Mouse (Mus musculus): ENCODE data around the gene Tcf19.

Gene Tcf19

GRCm38 (mm10) chr17:35516652-35517500 is at the start of gene Tcf19, which contains the start of gene Cchcr1:
Tcf19 (minus strand) TSS chr17:35516824.
Cchcr1 (plus strand) TSS chr17:35517100.
- peak; percentile 96 for DNase-seq (ENCODE audit: low spot score)

DNA sequence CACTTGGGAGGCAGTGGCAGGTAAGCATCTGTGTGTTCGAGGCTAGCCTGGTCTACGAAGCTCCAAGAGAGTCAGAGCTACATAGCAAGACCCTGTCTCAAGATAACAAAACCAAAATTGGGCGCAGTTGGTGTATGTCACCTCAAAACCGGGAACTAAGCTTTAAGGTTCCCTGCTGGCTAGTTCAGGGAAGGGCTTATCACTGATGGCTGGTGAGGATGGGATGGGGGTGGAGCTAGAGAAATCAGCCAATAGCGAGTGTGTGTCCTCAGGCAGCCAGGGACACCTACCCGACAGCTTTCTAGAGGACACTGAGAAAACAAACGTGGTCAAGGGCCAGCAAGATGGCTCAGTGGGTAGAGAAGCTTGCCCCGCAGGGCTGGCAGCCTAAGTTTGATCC is 41.6 kb upstream of the Tcf19 start:
- DNase-seq (ENCODE audit: low spot score): peak; percentile 1

DNA sequence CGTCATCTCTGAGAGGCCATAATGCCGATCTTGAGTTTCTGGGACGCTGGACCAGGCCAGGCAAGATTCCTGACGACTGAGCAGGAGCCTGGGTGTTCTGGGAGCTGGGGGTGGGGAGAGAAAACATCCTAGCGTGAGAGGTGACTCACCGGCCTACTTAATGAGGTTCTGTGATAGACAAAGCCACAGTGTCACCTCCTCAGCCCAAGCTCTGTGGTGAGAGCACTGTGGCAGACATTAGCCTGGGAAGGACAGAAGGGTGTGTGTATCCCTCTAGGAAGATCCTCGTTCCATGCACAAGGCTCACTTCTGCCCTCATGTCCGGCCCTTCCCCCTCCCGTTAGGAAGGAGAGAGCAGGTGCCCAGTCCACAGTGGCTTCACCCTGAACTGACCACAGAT is 40.7 kb upstream of the Tcf19 start:
- DNase-seq (ENCODE audit: low spot score): peak; percentile 7

DNA sequence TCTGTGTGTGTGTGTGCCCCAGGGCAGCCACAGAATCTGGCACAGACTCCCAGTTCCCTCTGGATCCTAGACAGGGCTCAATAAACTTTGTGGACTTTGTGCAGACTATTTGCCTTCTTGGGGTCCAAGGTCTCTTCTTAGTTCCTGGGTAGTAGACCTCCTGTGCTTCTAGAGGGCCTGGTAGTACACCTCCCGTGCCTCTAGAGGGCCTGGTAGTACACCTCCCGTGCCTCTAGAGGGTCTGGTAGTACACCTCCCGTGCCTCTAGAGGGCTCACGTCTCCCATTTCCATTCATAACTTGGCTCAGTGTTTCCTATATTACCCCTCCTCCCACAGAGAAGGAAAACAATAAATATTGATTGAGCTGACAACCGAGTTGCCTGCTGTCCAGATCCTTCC is 40.2 kb upstream of the Tcf19 start:
- DNase-seq (ENCODE audit: low spot score): peak; percentile 38

DNA sequence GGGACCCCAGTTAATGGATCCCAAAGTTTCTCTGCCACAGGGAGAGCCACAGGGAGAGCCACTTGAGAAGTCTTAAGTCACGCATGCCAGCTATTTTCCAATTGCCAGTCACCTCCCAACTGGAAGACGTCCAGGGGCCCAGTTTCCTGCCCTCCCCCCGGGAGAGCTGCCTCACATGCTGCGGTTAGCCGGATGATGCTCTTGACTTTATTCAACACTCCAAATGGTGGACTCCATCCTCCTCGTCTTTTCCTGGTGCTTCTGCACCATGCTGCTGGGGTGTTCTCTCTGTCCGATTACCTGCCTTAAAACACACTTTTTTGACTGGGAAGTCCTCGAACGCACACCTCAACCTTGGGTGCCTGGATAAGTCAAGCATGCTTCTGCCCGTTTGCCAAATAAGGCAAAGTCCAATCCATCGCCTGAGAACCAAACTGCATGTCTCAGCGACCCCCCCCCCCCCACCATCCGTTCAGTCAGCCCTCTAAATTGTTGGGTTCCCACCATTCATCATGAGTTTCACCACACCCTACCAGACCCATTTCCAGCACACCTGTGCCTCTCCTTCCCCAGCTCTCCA is 39.7 kb upstream of the Tcf19 start:
- DNase-seq (ENCODE audit: low spot score): no peak

DNA sequence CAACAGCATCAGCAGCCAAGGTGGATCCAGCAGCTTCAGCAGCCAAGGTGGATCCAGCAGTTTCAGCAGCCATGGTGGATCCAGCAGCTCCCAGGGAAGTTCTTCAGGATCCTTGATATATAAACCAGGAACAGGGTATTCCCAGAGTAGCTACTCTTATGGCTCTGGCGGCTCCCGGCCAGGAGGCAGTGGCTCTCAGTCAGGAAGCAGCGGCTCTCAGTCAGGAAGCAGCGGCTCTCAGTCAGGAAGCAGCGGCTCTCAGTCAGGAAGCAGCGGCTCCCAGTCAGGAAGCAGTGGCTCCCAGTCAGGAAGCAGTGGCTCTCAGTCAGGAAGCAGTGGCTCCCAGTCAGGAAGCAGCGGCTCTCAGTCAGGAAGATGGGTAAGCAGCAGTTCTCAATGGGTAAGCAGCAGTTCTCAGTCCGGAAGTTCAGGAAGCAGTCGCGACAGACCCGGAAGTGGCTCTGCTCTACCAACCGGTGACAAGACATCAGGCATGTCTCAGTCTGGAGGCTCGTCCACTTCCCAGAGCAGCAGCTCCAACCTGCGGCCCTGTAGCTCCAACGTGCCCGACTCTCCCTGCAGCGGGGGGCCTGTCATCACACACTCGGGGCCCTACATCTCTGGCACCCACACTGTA is 38.3 kb upstream of the Tcf19 start:
- no peak for DNase-seq (ENCODE audit: low spot score)

GRCm38 (mm10) chr17:35554321-35554720 is 37.7 kb upstream of the Tcf19 start:
- no peak for DNase-seq (ENCODE audit: low spot score)

- no peak for DNase-seq (ENCODE audit: low spot score)
These were observed 35.3 kb upstream of the Tcf19 start, which contains the start of gene Cdsn for GRCm38 (mm10) chr17:35551881-35552414. Cdsn (plus strand) TSS chr17:35552128.

GRCm38 (mm10) chr17:35550871-35551270 is 34.2 kb upstream of the Tcf19 start:
- DNase-seq (ENCODE audit: low spot score): peak; percentile 32

DNA sequence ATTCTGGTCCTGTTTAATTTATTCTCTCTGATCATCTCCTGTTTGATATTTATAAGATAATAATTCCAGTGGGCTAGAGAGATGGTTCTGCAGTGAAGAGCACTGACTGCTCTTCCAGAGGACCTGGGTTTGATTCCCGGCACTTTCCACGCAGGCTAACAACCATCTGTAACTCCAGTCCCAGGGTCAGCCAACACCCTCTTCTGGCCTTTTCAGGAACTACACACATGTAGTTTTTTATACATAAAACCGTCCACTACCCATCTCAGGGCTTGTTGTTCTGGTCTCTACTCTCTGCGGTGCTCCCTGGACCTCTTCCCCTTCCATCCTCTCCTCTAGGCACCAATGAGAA is 33.5 kb upstream of the Tcf19 start:
- no peak for DNase-seq (ENCODE audit: low spot score)

DNA sequence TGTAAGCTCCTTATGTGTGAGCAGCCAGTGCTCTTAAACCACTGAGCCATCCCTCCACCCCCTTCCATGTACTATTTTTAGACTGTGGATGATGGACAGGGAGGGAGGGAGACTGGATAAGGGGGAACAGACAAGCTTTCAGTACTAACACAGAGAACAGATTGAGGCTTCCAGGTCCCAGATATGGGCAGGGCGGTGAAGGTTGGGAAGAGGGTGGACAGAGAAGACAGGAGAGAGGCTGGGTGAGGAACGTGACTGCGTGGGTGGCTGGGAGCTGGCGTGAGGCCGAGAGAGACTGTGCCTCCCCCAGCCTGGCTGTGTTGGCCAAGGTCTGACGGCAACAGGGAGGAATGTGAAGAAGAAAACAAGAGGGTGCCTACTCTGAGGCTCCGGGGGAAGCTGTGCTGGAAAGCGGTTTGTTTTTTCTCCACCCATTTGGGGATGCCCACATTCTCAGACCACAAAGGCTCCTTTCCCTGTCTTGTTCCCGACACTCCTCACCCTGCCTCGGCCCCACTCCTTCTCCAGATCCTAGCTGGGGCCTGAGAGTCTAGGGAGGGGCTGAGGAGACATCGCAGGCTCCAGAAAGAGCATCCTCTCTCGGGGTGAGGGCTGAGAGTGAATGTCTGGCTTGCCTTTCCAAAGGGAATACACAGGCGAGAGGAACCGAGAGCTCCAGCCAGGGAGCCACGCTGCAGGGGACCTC is 33.0 kb upstream of the Tcf19 start:
- DNase-seq (ENCODE audit: low spot score): peak; percentile 90

GRCm38 (mm10) chr17:35548636-35549035 is 32.0 kb upstream of the Tcf19 start:
- no peak for DNase-seq (ENCODE audit: low spot score)

DNA sequence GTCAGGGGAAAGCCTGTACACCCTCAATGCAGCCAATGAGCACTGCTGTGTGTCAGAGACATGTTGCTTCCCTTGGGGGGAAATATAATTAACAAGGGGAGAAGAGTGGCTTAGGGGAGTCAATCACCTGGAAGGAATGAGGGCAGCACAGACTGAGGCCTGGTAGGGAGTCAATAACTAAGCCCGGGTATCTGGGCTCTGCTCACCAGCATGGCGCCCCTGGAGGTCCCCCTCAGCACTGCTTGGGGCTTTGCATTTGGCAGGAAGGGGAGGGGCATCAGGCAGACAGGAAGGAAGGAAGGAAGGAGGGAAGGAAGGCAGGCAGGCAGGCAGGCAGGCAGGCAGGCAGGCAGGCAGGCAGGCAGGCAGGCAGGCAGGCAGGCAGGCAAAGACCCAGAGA is 30.8 kb upstream of the Tcf19 start:
- DNase-seq (ENCODE audit: low spot score): no peak

DNA sequence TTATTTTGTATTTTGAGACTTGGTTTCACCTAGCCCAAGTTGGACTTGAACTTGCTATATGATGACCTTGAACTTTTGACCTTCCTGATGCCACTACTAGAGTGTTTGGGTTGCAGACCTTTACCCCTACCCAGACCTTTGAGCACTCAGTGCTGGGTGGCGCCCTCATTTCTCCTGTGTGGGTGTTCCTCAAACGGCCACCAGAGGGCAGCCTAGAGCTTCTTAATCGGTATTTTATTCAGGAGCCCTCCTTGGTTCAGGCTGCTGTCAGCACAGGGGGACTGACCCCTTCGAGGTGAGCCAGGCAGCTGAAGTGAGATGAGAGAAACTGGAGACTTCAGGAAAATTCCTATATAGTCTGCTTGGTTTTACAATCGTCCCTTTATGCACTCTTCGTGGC is 28.1 kb upstream of the Tcf19 start:
- DNase-seq (ENCODE audit: low spot score): peak; percentile 54

GRCm38 (mm10) chr17:35544001-35544400 is 27.4 kb upstream of the Tcf19 start:
- no peak for DNase-seq (ENCODE audit: low spot score)

DNA sequence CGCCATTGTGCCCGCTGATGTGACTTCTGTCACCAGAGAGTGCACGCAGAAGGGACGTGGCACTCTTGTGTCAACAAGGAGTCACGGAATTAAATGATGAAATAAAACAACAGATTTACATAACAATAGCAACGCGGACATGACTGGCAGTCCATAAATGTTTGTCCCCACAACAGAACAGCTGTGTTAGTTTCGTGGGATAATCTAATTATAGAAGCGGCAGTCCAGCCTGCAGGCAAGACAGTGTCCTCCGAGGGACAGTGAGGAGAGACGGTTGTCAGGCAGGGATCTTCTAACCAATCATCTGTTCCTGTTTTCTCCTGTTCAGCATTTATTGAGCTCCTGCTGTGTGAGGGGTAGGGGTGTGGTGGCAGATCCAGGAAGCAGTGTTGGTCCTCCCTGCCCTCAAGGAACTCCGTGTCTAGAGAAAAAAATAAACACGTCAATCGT is 26.8 kb upstream of the Tcf19 start:
- no peak for DNase-seq (ENCODE audit: low spot score)

- no peak for DNase-seq (ENCODE audit: low spot score)
These were observed 26.3 kb upstream of the Tcf19 start for GRCm38 (mm10) chr17:35542761-35543411.

GRCm38 (mm10) chr17:35539540-35539939 is 22.9 kb upstream of the Tcf19 start:
- no peak for DNase-seq (ENCODE audit: low spot score)

GRCm38 (mm10) chr17:35538476-35538875 is 21.9 kb upstream of the Tcf19 start:
- no peak for DNase-seq (ENCODE audit: low spot score)

- no peak for DNase-seq (ENCODE audit: low spot score)
These were observed 20.8 kb upstream of the Tcf19 start for GRCm38 (mm10) chr17:35537421-35537820.

DNA sequence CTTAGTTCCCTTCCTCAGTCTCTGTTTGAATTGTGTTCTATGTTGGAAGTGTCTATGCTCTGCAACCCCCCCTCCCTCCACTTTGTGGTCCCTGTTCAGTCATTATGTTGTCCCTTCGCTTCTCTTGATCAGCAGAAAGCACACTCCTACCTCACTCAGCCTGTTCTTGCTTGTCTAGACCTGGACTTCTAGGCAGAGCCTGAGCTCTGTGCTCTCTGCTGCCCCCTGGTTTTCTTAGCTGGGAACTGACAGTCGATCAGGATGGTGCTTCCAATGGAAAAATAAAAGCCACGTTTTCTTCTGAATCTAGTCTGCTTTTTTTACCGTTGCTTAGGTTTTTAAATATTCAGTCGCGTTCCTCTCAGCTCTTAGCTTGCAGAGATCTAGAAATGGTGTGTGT is 17.7 kb upstream of the Tcf19 start:
- peak; percentile 70 for DNase-seq (ENCODE audit: low spot score)

DNA sequence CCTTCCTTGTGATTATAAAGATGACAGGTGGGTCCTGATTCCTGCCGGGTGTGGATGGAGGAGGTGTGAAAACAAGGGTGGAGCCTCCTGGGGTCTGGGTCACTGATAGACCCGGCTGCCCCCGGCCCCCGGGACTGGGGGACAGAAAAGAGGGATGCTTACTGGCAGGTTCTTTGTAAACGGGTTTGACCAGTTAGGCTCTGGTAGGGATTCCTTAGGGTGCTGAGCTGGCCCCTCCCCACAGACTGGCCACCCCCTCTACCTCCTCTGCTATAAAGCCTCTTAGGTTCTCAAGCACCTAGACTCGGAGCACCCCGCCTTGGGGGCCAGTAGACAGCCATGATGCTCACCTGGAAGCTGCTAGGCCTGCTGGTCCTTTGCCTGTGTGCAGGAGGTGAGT is 16.3 kb upstream of the Tcf19 start, which contains the start of gene Psors1c2:
Gene Psors1c2, plus strand, starts transcription at position 301 of the 400 bp plus-strand sequence.
- no peak for DNase-seq (ENCODE audit: low spot score)
